Mouse (Mus musculus): ENCODE results near the gene Krtap26-1.

Krtap26-1 gene

GRCm38 (mm10) chr16:88647358-88647846 lies at the start of gene Krtap26-1:
Krtap26-1 (minus strand) TSS chr16:88647796.
- no peak for DNase-seq (ENCODE audit: low spot score in 2 of 2)

GRCm38 (mm10) chr16:88696256-88696655 lies 48.7 kb upstream of the Krtap26-1 start:
- DNase-seq (ENCODE audit: low spot score in 2 of 2): no peak

GRCm38 (mm10) chr16:88681282-88681681 lies 33.7 kb upstream of the Krtap26-1 start:
- no peak for DNase-seq (ENCODE audit: low spot score in 2 of 2)

GRCm38 (mm10) chr16:88679099-88679498 lies 31.5 kb upstream of the Krtap26-1 start:
- DNase-seq (ENCODE audit: low spot score in 2 of 2): no peak

- no peak for DNase-seq (ENCODE audit: low spot score in 2 of 2)
Measured at GRCm38 (mm10) chr16:88671571-88671970, 24.0 kb upstream of the Krtap26-1 start, which contains the start of gene Krtap27-1. Krtap27-1 (minus strand) TSS chr16:88671671.

GRCm38 (mm10) chr16:88657426-88657825 lies 9.8 kb upstream of the Krtap26-1 start:
- no peak for DNase-seq (ENCODE audit: low spot score in 2 of 2)

GRCm38 (mm10) chr16:88651952-88652351 lies 4.4 kb upstream of the Krtap26-1 start:
- DNase-seq (ENCODE audit: low spot score in 2 of 2): no peak

GRCm38 (mm10) chr16:88651082-88651481 lies 3.5 kb upstream of the Krtap26-1 start:
- DNase-seq (ENCODE audit: low spot score in 2 of 2): no peak

GRCm38 (mm10) chr16:88646366-88647111 lies 1.1 kb downstream of the Krtap26-1 start:
- no peak for DNase-seq (ENCODE audit: low spot score in 2 of 2)

- DNase-seq (ENCODE audit: low spot score in 2 of 2): no peak
Measured at GRCm38 (mm10) chr16:88640053-88640452, 7.5 kb downstream of the Krtap26-1 start.

GRCm38 (mm10) chr16:88635142-88635541 lies 12.5 kb downstream of the Krtap26-1 start:
- DNase-seq (ENCODE audit: low spot score in 2 of 2): no peak

- DNase-seq (ENCODE audit: low spot score in 2 of 2): no peak
Measured at GRCm38 (mm10) chr16:88631474-88631873, 16.1 kb downstream of the Krtap26-1 start.

GRCm38 (mm10) chr16:88627566-88627965 lies 20.0 kb downstream of the Krtap26-1 start, which contains the start of gene 2310079G19Rik:
2310079G19Rik (minus strand) TSS chr16:88627666.
- no peak for DNase-seq (ENCODE audit: low spot score in 2 of 2)

GRCm38 (mm10) chr16:88612712-88613111 lies 34.9 kb downstream of the Krtap26-1 start:
- no peak for DNase-seq (ENCODE audit: low spot score in 2 of 2)

GRCm38 (mm10) chr16:88611922-88612321 lies 35.7 kb downstream of the Krtap26-1 start, which contains the start of gene Krtap24-1:
Krtap24-1 (minus strand) TSS chr16:88612279.
- DNase-seq (ENCODE audit: low spot score in 2 of 2): no peak

GRCm38 (mm10) chr16:88604570-88604969 lies 43.0 kb downstream of the Krtap26-1 start:
- DNase-seq (ENCODE audit: low spot score in 2 of 2): no peak

GRCm38 (mm10) chr16:88602464-88602863 lies 45.1 kb downstream of the Krtap26-1 start:
- DNase-seq (ENCODE audit: low spot score in 2 of 2): no peak

- DNase-seq (ENCODE audit: low spot score in 2 of 2): no peak
Measured at GRCm38 (mm10) chr16:88600303-88600702, 47.3 kb downstream of the Krtap26-1 start.

GRCm38 (mm10) chr16:88599504-88600237 lies 47.9 kb downstream of the Krtap26-1 start:
- DNase-seq (ENCODE audit: low spot score in 2 of 2): no peak
